Mouse (Mus musculus) stomach, embryonic 15.5 days (tissue): ENCODE results near the gene Fermt3. TPM values are rescaled to one million over a fixed set of nuclear protein-coding genes. Genes with fewer than 3 reads are reported as not detected.
"Not testable (repeated sequence)": the region's sequence is repeated elsewhere in the genome, so short reads cannot be mapped to it uniquely, and the experiment has no call there.

Experiments used
- ATAC-seq: fragments of 200-750 bp; cut with Nextera tagmentation; 2 replicates; pipeline ENCODE4 v1.8.0; 2017; ENCODE audit warnings: low read depth, moderate number of reproducible peaks, moderate TSS enrichment; ENCODE audit not compliant: insufficient read depth, low FRiP score
- H3K27ac ChIP-seq: fragments of 300-500 bp; sonication (generic); 2 replicates; pipeline ENCODE4 v1.5.1; 2015; ENCODE audit warnings: mild to moderate bottlenecking, inconsistent platforms
- H3K27me3 ChIP-seq: fragments of 300-500 bp; sonication (generic); replicated peaks from 2 replicates; pipeline ENCODE4 v1.6.1; 2015; ENCODE audit warnings: inconsistent platforms
- H3K36me3 ChIP-seq: fragments of 300-500 bp; sonication (generic); 2 replicates; pipeline ENCODE4 v1.6.1; 2015; ENCODE audit warnings: inconsistent platforms
- H3K4me1 ChIP-seq: fragments of 300-500 bp; sonication (generic); 2 replicates; pipeline ENCODE4 v1.6.1; 2015; ENCODE audit warnings: inconsistent platforms
- H3K4me2 ChIP-seq: fragments of 300-500 bp; sonication (generic); 2 replicates; pipeline ENCODE4 v1.6.1; 2015; ENCODE audit warnings: mild to moderate bottlenecking, inconsistent platforms
- H3K4me3 ChIP-seq: fragments of 300-500 bp; sonication (generic); replicated peaks from 2 replicates; pipeline ENCODE4 v1.5.1; 2015; ENCODE audit warnings: inconsistent platforms
- H3K9ac ChIP-seq: fragments of 300-500 bp; sonication (generic); 2 replicates; pipeline ENCODE4 v1.6.1; 2015; ENCODE audit warnings: inconsistent platforms
- H3K9me3 ChIP-seq: fragments of 300-500 bp; sonication (generic); 2 replicates; pipeline ENCODE4 v1.6.1; 2016; ENCODE audit warnings: inconsistent platforms
- WGBS: fragments of 180-500 bp; shearing (Covaris S2); methylation state at CpG from one replicate; pipeline ENCODE4 v1.1.7; 2015; 5-methylcytosine and 5-hydroxymethylcytosine counted together
- polyA plus RNA-seq: library from polyadenylated mRNA; unstranded; fragments of >200 nt; fragmentation: Nextera tagmentation; extraction: Ambion mirVana; gene quantifications from 2 replicates; pipeline ENCODE4 v1.2.1, GENCODE M21; 2015

Gene Fermt3
- polyA plus RNA-seq, 1 experiment from 2014 or later, result 16.2 TPM

GRCm38 (mm10) chr19:6995255-6995991 is 23.8 kb downstream of the Fermt3 start:
- Histone ChIP-seq H3K27me3 (no peaks in the 10 kb centered on the region), H3K4me2 (peak overlapping the region; percentile 82), H3K4me3 (peak overlapping the region; percentile 63), H3K36me3 (peaks cover 12% of the 10 kb centered on the region; the same call in 1 of the 2 replicates), H3K27ac (0 out of 2 replicates have a peak overlapping the region, but pooled peaks have one; percentile 21), H3K9ac (peak overlapping the region; percentile 81; the same call in 1 of the 2 replicates), H3K4me1 (peaks cover 32% of the 10 kb centered on the region), H3K9me3 (no peaks in the 10 kb centered on the region)
- ATAC-seq, result no peak
- WGBS, result 45% methylated on average over 21 of the region's 21 CpGs

- no peaks in the 10 kb centered on the region for H3K27me3 ChIP-seq
- WGBS, result 83% methylated on average over 8 of the region's 8 CpGs
- no peaks in the 10 kb centered on the region for H3K9me3 ChIP-seq
- peaks cover 32% of the 10 kb centered on the region for H3K4me1 ChIP-seq
- ATAC-seq, result no peak
- no peak overlapping the region for H3K9ac ChIP-seq
- H3K36me3 ChIP-seq, result peaks cover 6% of the 10 kb centered on the region; the same call in 1 of the 2 replicates
- peak overlapping the region; percentile 82; the same call in 1 of the 2 replicates for H3K4me2 ChIP-seq
- no peak overlapping the region for H3K27ac ChIP-seq
- no peak overlapping the region for H3K4me3 ChIP-seq
Measured at GRCm38 (mm10) chr19:6994489-6994888, 24.8 kb downstream of the Fermt3 start.

- no peak overlapping the region for H3K4me2 ChIP-seq
Measured at GRCm38 (mm10) chr19:6994002-6994401, 25.3 kb downstream of the Fermt3 start.

GRCm38 (mm10) chr19:6993011-6993770 is 26.1 kb downstream of the Fermt3 start:
- H3K4me2 ChIP-seq, result peak overlapping the region; percentile 91
- no peaks in the 10 kb centered on the region for H3K36me3 ChIP-seq
- peak overlapping the region; percentile 20; the same call in 1 of the 2 replicates for H3K9ac ChIP-seq
- H3K27ac ChIP-seq, result peak overlapping the region; percentile 64; the same call in 1 of the 2 replicates
- WGBS, result 62% methylated on average over 14 of the region's 14 CpGs
- no peaks in the 10 kb centered on the region for H3K9me3 ChIP-seq
- no peak for ATAC-seq
- no peaks in the 10 kb centered on the region for H3K27me3 ChIP-seq
- H3K4me3 ChIP-seq, result peak overlapping the region; percentile 49
- peaks cover 32% of the 10 kb centered on the region for H3K4me1 ChIP-seq

More at GRCm38 (mm10) chr19:6994002-6994401, 25.3 kb downstream of the Fermt3 start:
- peaks cover 32% of the 10 kb centered on the region for H3K4me1 ChIP-seq
- H3K36me3 ChIP-seq, result peaks cover 1% of the 10 kb centered on the region; the same call in 1 of the 2 replicates
- H3K27ac ChIP-seq, result no peak overlapping the region
- H3K4me3 ChIP-seq, result no peak overlapping the region
- H3K9me3 ChIP-seq, result no peaks in the 10 kb centered on the region
- H3K27me3 ChIP-seq, result no peaks in the 10 kb centered on the region
- ATAC-seq, result no peak
- H3K9ac ChIP-seq, result no peak overlapping the region
- 78% methylated on average over 8 of the region's 8 CpGs for WGBS

- no peaks in the 10 kb centered on the region for H3K9me3 ChIP-seq
- H3K4me1 ChIP-seq, result peaks cover 32% of the 10 kb centered on the region
- peak within 1 kb of the TSS; percentile 49 for H3K4me3 ChIP-seq
- H3K36me3 ChIP-seq, result no peaks in the 10 kb centered on the region
- H3K27me3 ChIP-seq, result no peaks in the 10 kb centered on the region
- H3K27ac ChIP-seq, result peak within 1 kb of the TSS; percentile 64
- 1% methylated on average over 37 of the region's 37 CpGs for WGBS
- peak; percentile 96 for ATAC-seq
- peak within 1 kb of the TSS; percentile 44 for H3K9ac ChIP-seq
- peak within 1 kb of the TSS; percentile 91 for H3K4me2 ChIP-seq
Measured at GRCm38 (mm10) chr19:6992011-6992858, 27.0 kb downstream of the Fermt3 start, which contains the start of gene Dnajc4. Gene Dnajc4 (minus strand): TSS chr19:6992572.

GRCm38 (mm10) chr19:6991166-6991565 is 28.1 kb downstream of the Fermt3 start:
- H3K27ac ChIP-seq, H3K36me3 ChIP-seq, H3K9ac ChIP-seq, H3K4me2 ChIP-seq, ATAC-seq, H3K27me3 ChIP-seq, H3K9me3 ChIP-seq, H3K4me3 ChIP-seq: not testable (repeated sequence)
- peaks cover 30% of the 10 kb centered on the region for H3K4me1 ChIP-seq
- 93% methylated on average over 6 of the region's 6 CpGs for WGBS

GRCm38 (mm10) chr19:6990712-6991111 is 28.6 kb downstream of the Fermt3 start:
- 88% methylated on average over 6 of the region's 6 CpGs for WGBS
- Histone ChIP-seq H3K36me3 (no peaks in the 10 kb centered on the region), H3K9ac (no peak overlapping the region), H3K9me3 (no peaks in the 10 kb centered on the region), H3K4me2 (no peak overlapping the region), H3K4me1 (peaks cover 34% of the 10 kb centered on the region), H3K4me3 (no peak overlapping the region), H3K27me3 (no peaks in the 10 kb centered on the region), H3K27ac (no peak overlapping the region)
- no peak for ATAC-seq

- Histone ChIP-seq H3K4me3 (no peak overlapping the region), H3K4me2 (no peak overlapping the region), H3K9ac (no peak overlapping the region), H3K27ac (no peak overlapping the region), H3K27me3 (no peaks in the 10 kb centered on the region), H3K9me3 (no peaks in the 10 kb centered on the region), H3K36me3 (peaks cover 2% of the 10 kb centered on the region; the same call in 1 of the 2 replicates), H3K4me1 (peaks cover 25% of the 10 kb centered on the region)
- ATAC-seq, result no peak
- 89% methylated on average over 8 of the region's 8 CpGs for WGBS
Measured at GRCm38 (mm10) chr19:6989251-6989650, 30.0 kb downstream of the Fermt3 start.

- H3K36me3 ChIP-seq, result peaks cover 11% of the 10 kb centered on the region; the same call in 1 of the 2 replicates
- H3K4me1 ChIP-seq, result peaks cover 20% of the 10 kb centered on the region
- peak overlapping the region; percentile 85 for H3K27ac ChIP-seq
- no peak for ATAC-seq
- no peaks in the 10 kb centered on the region for H3K9me3 ChIP-seq
- H3K4me2 ChIP-seq, result peak overlapping the region; percentile 79
- peak overlapping the region; percentile 88 for H3K4me3 ChIP-seq
- WGBS, result 3% methylated on average over 8 of the region's 8 CpGs
- no peaks in the 10 kb centered on the region for H3K27me3 ChIP-seq
- H3K9ac ChIP-seq, result peak overlapping the region; percentile 97; the same call in 1 of the 2 replicates
Measured at GRCm38 (mm10) chr19:6987904-6988285, 31.4 kb downstream of the Fermt3 start.

GRCm38 (mm10) chr19:6987061-6987903 is 32.0 kb downstream of the Fermt3 start, which contains the start of gene Vegfb:
Gene Vegfb (minus strand): TSS chr19:6987651.
- WGBS, result under 1% methylated on average over 67 of the region's 85 CpGs

More at GRCm38 (mm10) chr19:6987061-6987903, 32.0 kb downstream of the Fermt3 start, which contains the start of gene Vegfb:
- ATAC-seq, result peak; percentile 66
- peak within 1 kb of the TSS; percentile 88 for H3K4me3 ChIP-seq
- no peaks in the 10 kb centered on the region for H3K27me3 ChIP-seq
- peak within 1 kb of the TSS; percentile 97 for H3K9ac ChIP-seq
- H3K4me2 ChIP-seq, result peak within 1 kb of the TSS; percentile 79
- H3K36me3 ChIP-seq, result peaks cover 16% of the 10 kb centered on the region; the same call in 1 of the 2 replicates
- peaks cover 17% of the 10 kb centered on the region for H3K4me1 ChIP-seq
- no peaks in the 10 kb centered on the region for H3K9me3 ChIP-seq
- H3K27ac ChIP-seq, result peak within 1 kb of the TSS; percentile 85
